Mouse (Mus musculus) G1E (cell line): ENCODE results near the gene Setx. TPM values are rescaled to one million over a fixed set of nuclear protein-coding genes. Genes with fewer than 3 reads are reported as not detected.

ENCODE experiments used
- ATAC-seq: 2 replicates; pipeline ENCODE4 v1.8.0; 2016; ENCODE audit warnings: mild to moderate bottlenecking; ENCODE audit not compliant: insufficient number of reproducible peaks, poor library complexity, low FRiP score, severe bottlenecking; ENCODE audit errors: extremely low read depth
- DNase-seq: peaks from one replicate; pipeline ENCODE4 v3.0.0; 2012; ENCODE audit warnings: low spot score
- H3K27me3 ChIP-seq: 2 replicates; pipeline ENCODE4 v1.6.1; 2012; ENCODE audit warnings: mild to moderate bottlenecking, low read length, inconsistent platforms; ENCODE audit not compliant: insufficient read depth
- H3K36me3 ChIP-seq: replicated peaks from 2 replicates; pipeline ENCODE3; 2012; ENCODE audit warnings: mild to moderate bottlenecking, inconsistent platforms
- H3K4me1 ChIP-seq: 2 replicates; pipeline ENCODE4 v1.6.1; 2012; ENCODE audit warnings: low read depth, low read length, inconsistent platforms, mixed read lengths; ENCODE audit not compliant: insufficient read depth
- H3K4me3 ChIP-seq: 2 replicates; pipeline ENCODE4 v1.5.1; 2012; ENCODE audit warnings: low read depth, mild to moderate bottlenecking, inconsistent platforms, low read length, moderate library complexity, mixed read lengths
- H3K9me3 ChIP-seq: replicated peaks from 2 replicates; pipeline ENCODE4 v1.6.1; 2012; ENCODE audit warnings: inconsistent platforms
- CTCF ChIP-seq: IDR thresholded peaks from 2 replicates; pipeline ENCODE4 v1.5.1; 2012; ENCODE audit warnings: low read depth, low read length, inconsistent platforms, mixed read lengths
- GATA1 ChIP-seq: IDR thresholded peaks from 2 replicates; pipeline ENCODE4 v1.6.1; 2012; ENCODE audit warnings: borderline replicate concordance, low read length, inconsistent platforms, mixed read lengths
- GATA2 ChIP-seq: IDR thresholded peaks from 2 replicates; pipeline ENCODE4 v1.6.1; 2012; ENCODE audit warnings: low read depth, low read length, inconsistent platforms, borderline replicate concordance
- POLR2AphosphoS5 ChIP-seq: IDR thresholded peaks from 2 replicates; pipeline ENCODE4 v1.6.1; 2012; ENCODE audit warnings: low read depth, low read length, inconsistent platforms; ENCODE audit not compliant: insufficient replicate concordance
- TAL1 ChIP-seq: conservative IDR thresholded peaks from 2 replicates; pipeline ENCODE4 v1.6.1; 2012; ENCODE audit warnings: low read depth, low read length, inconsistent platforms, mixed read lengths
- polyA plus RNA-seq: library from polyadenylated mRNA; stranded (reverse); fragments of >175 nt; gene quantifications from 2 replicates; pipeline ENCODE4 v1.2.3, GENCODE M21; 2012
- total RNA-seq, 2 experiments: library from RNA; stranded (forward) in 1 of 2; stranded (reverse) in 1 of 2; fragments of 200-1000 nt in 1 of 2; fragments of >200 nt in 1 of 2; fragmentation: Nextera tagmentation in 1 of 2; gene quantifications; 2 replicates each; pipeline ENCODE4 v1.2.3; 2014 to 2017

Gene Setx
- total and polyA plus RNA-seq, 3 experiments = 7.3 to 72.9 (median 47.0) TPM

DNA sequence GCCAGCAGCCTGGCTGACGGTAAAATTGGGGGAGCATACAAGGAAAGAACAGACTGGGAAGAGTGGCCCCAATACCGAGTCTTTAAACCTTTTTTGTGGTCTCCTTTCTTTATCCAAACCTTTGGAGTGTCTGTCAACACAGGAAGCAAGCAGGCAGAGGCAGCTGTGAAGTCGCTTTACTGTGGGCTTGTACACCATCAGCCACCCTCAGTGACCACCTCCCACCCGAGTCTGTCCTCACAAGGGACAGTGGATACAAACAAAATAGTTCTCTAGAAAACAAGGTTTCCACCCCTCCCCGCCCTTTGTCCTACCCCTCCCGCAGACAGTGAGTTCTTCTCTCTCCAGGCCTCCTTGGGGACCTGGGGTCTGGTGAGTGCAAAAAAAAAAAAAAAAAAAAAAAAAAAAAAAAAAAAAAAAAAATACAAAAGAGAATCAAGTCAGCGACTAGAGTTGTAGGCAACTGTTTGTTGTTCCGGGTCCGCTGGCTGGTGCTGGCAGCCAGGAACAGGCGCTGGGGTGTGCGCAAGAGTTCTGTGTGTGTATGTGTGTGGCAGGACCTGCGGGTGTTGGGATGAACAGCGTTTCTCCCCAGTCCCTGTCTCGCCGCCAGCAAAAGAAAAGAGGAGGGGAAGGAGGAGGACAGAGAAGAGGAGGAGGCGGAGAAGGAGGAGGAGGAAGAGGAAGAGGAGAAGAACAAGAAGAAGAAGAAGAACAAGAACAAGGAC lies 70.0 kb downstream of the Setx start:
- Histone ChIP-seq H3K4me3 (no peak overlapping the region), H3K36me3 (no peaks in the 10 kb centered on the region), H3K9me3 (no peaks in the 10 kb centered on the region), H3K27me3 (peaks cover 61% of the 10 kb centered on the region; the same call in 1 of the 2 replicates), H3K4me1 (peaks cover 5% of the 10 kb centered on the region; the same call in 1 of the 2 replicates)
- TF ChIP-seq TAL1 = no peak
- no peak for TF ChIP-seq POLR2AphosphoS5
- TF ChIP-seq GATA1 = no peak
- TF ChIP-seq GATA2 = no peak
- TF ChIP-seq CTCF = no peak
- no peak for DNase-seq
- ATAC-seq = no peak

GRCm38 (mm10) chr2:29194547-29195463 lies 70.8 kb downstream of the Setx start:
- Histone ChIP-seq H3K4me1 (peaks cover 5% of the 10 kb centered on the region; the same call in 1 of the 2 replicates), H3K4me3 (peak overlapping the region; percentile 2; the same call in 1 of the 2 replicates), H3K36me3 (no peaks in the 10 kb centered on the region), H3K27me3 (peaks cover 61% of the 10 kb centered on the region; the same call in 1 of the 2 replicates), H3K9me3 (no peaks in the 10 kb centered on the region)
- ATAC-seq = no peak
- DNase-seq = peak; percentile 32
- no peak for TF ChIP-seq GATA1
- no peak for TF ChIP-seq TAL1
- TF ChIP-seq GATA2 = no peak
- no peak for TF ChIP-seq POLR2AphosphoS5
- TF ChIP-seq CTCF = peak; percentile 36; the same call in 1 of the 2 replicates

DNA sequence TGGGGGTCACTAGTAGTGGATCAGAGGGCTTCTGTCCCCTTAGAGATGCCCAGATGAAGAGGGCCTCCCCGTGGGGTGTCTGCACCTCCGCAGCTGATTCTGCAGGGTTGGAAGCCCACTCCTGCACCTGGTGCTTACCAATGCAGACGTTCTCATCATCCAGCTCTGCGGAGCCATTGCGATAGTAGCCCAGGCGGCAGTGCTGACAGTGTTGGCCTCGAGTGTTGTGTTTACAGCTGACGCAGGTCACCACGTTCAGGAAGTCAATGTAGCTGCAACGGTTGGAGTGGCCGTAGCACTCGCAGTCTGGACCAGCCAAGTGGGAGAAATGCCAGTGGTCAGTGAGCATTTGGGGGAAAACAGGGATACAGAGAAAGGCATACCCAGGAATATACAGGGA lies 72.9 kb downstream of the Setx start:
- Histone ChIP-seq H3K27me3 (peaks cover 54% of the 10 kb centered on the region), H3K4me3 (no peak overlapping the region), H3K9me3 (no peaks in the 10 kb centered on the region), H3K4me1 (peaks cover 5% of the 10 kb centered on the region; the same call in 1 of the 2 replicates), H3K36me3 (no peaks in the 10 kb centered on the region)
- DNase-seq (no peak), ATAC-seq (no peak)
- TF ChIP-seq GATA1 (no peak), CTCF (no peak), GATA2 (no peak), POLR2AphosphoS5 (no peak), TAL1 (no peak)

DNA sequence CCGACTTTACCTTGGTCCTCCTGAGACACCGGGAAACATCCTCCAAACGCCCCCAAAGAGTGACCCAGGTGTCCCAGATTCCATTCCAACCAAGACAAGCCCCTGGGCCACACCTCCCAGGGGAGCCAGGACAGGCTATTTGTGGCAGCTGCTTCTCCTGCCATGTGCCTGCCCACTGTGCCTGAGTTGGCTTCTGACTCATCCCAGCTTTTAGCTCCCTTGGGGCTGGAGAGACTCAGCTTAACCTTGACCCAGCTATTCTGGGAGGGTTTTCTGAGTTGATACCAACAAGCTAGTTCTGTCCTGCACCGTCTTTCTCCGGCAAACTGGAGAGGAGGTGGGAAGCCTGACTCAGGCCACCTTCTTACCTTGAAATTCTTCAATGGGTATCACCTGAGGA lies 74.5 kb downstream of the Setx start:
- ATAC-seq = no peak
- H3K27me3 ChIP-seq = peaks cover 48% of the 10 kb centered on the region
- no peaks in the 10 kb centered on the region for H3K9me3 ChIP-seq
- H3K4me1 ChIP-seq = peaks cover 5% of the 10 kb centered on the region; the same call in 1 of the 2 replicates
- H3K36me3 ChIP-seq = no peaks in the 10 kb centered on the region
- H3K4me3 ChIP-seq = no peak overlapping the region
- TF ChIP-seq GATA1 (no peak), GATA2 (no peak), POLR2AphosphoS5 (no peak), TAL1 (no peak), CTCF (no peak)
- DNase-seq = no peak

DNA sequence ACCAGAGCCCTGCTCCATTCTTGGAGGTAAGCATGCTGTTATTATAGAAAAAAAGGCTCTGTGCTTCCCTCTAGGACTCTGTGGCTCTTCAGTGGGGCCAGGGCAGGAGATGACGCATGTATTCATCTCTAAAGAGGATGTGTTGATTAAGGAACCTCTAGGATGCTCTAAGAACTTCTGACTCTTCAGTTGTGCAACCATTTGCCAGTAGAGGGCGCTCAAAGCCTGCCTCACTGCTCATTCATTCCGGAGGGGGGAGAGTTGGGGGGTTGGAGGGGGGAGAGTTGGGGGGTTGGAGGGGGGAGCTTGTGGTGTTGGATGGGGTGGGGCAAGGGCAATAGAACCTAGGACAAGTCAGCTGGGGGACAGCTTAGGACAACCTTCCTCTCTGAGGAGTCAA lies 75.9 kb downstream of the Setx start:
- H3K9me3 ChIP-seq = no peaks in the 10 kb centered on the region
- TF ChIP-seq CTCF (peak; percentile 35; the same call in 1 of the 2 replicates), TAL1 (no peak), POLR2AphosphoS5 (no peak), GATA1 (no peak), GATA2 (no peak)
- no peaks in the 10 kb centered on the region for H3K36me3 ChIP-seq
- peaks cover 50% of the 10 kb centered on the region for H3K27me3 ChIP-seq
- peak; percentile 45 for DNase-seq
- peaks cover 1% of the 10 kb centered on the region; the same call in 1 of the 2 replicates for H3K4me1 ChIP-seq
- no peak overlapping the region for H3K4me3 ChIP-seq
- no peak for ATAC-seq
